Mouse (Mus musculus) spleen, adult 12 weeks (tissue): ENCODE data around the gene Cyp2c54.
"Not testable (repeated sequence)": the region's sequence is repeated elsewhere in the genome, so short reads cannot be mapped to it uniquely, and the experiment has no call there.

Experiments used
- DNase-seq: peaks from one replicate; pipeline ENCODE4 v3.0.0; 2022; ENCODE audit warnings: low spot score

The Cyp2c54 gene

GRCm38 (mm10) chr19:40073701-40074100 is at the start of gene Cyp2c54:
TSS of gene Cyp2c54 (minus strand) at chr19:40073827.
- no peak for DNase-seq

- DNase-seq: not testable (repeated sequence)
Observed at GRCm38 (mm10) chr19:40119624-40120023, 46.0 kb upstream of the Cyp2c54 start.

GRCm38 (mm10) chr19:40091111-40091510 is 17.5 kb upstream of the Cyp2c54 start:
- no peak for DNase-seq

GRCm38 (mm10) chr19:40089421-40089820 is 15.8 kb upstream of the Cyp2c54 start, which contains the start of gene Cyp2c50:
TSS of gene Cyp2c50 (plus strand) at chr19:40089688.
- not testable (repeated sequence) for DNase-seq

GRCm38 (mm10) chr19:40088381-40088780 is 14.8 kb upstream of the Cyp2c54 start:
- DNase-seq: no peak

- DNase-seq: not testable (repeated sequence)
Observed at GRCm38 (mm10) chr19:39992140-39992539, 81.5 kb downstream of the Cyp2c54 start, which contains the start of gene Cyp2c37. TSS of gene Cyp2c37 (plus strand) at chr19:39992424.

GRCm38 (mm10) chr19:39989471-39989870 is 84.2 kb downstream of the Cyp2c54 start:
- DNase-seq: no peak
